Comparison of ENCODE assay signal across 11 mouse cellular contexts in the genomic region with DNA sequence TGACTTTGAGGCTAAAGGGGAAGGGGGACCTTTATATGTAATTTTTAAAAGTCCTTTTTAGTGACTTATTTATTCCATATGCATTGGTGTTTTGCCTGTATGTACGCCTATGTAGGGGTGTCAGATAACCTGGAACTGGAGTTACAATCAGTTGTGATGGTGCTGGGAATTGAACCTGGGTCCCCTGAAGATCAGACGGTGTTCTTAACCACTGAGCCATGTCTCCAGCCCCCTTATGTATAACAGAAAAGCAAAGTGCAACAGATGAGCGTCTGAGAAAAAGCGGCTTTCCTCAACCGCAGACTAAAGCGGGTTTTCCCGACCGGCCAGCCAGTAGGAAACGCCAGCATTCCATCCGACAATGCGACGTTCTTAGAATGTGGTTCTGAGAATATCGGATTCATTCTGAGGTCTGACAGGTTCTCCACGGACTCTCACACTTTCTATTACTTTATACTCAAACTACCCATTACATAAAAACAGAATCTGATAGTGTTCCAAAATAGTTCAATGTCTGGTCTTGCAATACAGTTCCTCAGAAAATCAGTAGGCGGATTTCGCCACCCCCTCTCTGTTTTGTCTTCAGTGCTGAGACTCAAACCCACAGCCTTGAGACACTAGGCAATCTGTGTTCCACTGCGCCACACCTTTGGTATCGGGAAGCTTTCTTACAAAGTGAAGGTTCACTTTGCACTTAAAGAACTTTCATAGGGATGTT. TPM values are rescaled to one million over a fixed set of nuclear protein-coding genes. Genes with fewer than 3 reads are reported as not detected.
DNase-seq lines count a peak whose midpoint lies in the region; ATAC-seq lines count a peak whose summit lies in the region.
"Had no signal": no experiment of that assay in that cellular context is flagged by ENCODE, and none has a peak within 500 bp of the region (broad histone marks: within the 10 kb centered on the region; RNA-seq: fewer than 3 reads in every experiment).

No protein-coding gene starts in this region.

- H3K9ac ChIP-seq in limb, embryonic 11.5 days (ENCODE audit: low read length), result no peak overlapping the region
- H3K9ac ChIP-seq in forebrain, embryonic 15.5 days (replicated peaks), result no peak overlapping the region
- H3K9ac ChIP-seq in intestine, embryonic 16.5 days (ENCODE audit: low read depth, low read length), result peak overlapping the region; percentile 31
- H3K9ac ChIP-seq in neural tube, embryonic 14.5 days (replicated peaks; ENCODE audit: low read depth, low read length), result no peak overlapping the region

- 0 out of 2 replicates have a peak, but pooled peaks cover 3% of the 10 kb centered on the region for H3K4me1 ChIP-seq in limb, embryonic 11.5 days (ENCODE audit: control insufficient read depth, insufficient read depth, low read length)
- peaks cover 13% of the 10 kb centered on the region for H3K4me1 ChIP-seq in limb, embryonic 10.5 days
- H3K4me1 ChIP-seq in forebrain, embryonic 15.5 days, result peaks cover 40% of the 10 kb centered on the region
- peaks cover 14% of the 10 kb centered on the region; the same call in 1 of the 2 replicates for H3K4me1 ChIP-seq in intestine, embryonic 16.5 days (ENCODE audit: control insufficient read depth, insufficient read depth, low read length)
- peaks cover 14% of the 10 kb centered on the region for H3K4me1 ChIP-seq in neural tube, embryonic 14.5 days (ENCODE audit: control insufficient read depth, insufficient read depth, low read length)

- H3K27ac ChIP-seq in limb, embryonic 11.5 days (replicated peaks; ENCODE audit: low read depth, low read length), result no peak overlapping the region
- H3K27ac ChIP-seq in limb, embryonic 10.5 days, result no peak overlapping the region
- H3K27ac ChIP-seq in forebrain, embryonic 15.5 days (replicated peaks), result no peak overlapping the region
- H3K27ac ChIP-seq in intestine, embryonic 16.5 days (ENCODE audit: low read length), result no peak overlapping the region
- no peak overlapping the region for H3K27ac ChIP-seq in neural tube, embryonic 14.5 days (ENCODE audit: low read depth, low read length)

- no peak for ATAC-seq in limb, embryonic 11.5 days (ENCODE audit: insufficient number of reproducible peaks, low FRiP score, low TSS enrichment, low read depth)
- ATAC-seq in forebrain, embryonic 15.5 days (replicated peaks), result no peak
- ATAC-seq in intestine, embryonic 16.5 days, result no peak
- ATAC-seq in neural tube, embryonic 14.5 days (ENCODE audit: low read depth), result no peak
- ATAC-seq in megakaryocyte progenitor cell, adult 5-6 weeks (replicated peaks; ENCODE audit: poor library complexity), result no peak
- ATAC-seq: inflammation-experienced regulatory T-cells, adult 6 months; Patski had no signal

- H3K36me3 ChIP-seq in limb, embryonic 11.5 days (ENCODE audit: control insufficient read depth, insufficient read depth, low read length), result peaks cover 2% of the 10 kb centered on the region; the same call in 1 of the 2 replicates
- H3K36me3 ChIP-seq in limb, embryonic 10.5 days, result peaks cover 9% of the 10 kb centered on the region; the same call in 1 of the 2 replicates
- no peaks in the 10 kb centered on the region for H3K36me3 ChIP-seq in forebrain, embryonic 15.5 days
- H3K36me3 ChIP-seq in intestine, embryonic 16.5 days (ENCODE audit: control insufficient read depth, insufficient read depth, low read length), result no peaks in the 10 kb centered on the region
- H3K36me3 ChIP-seq in neural tube, embryonic 14.5 days (ENCODE audit: control insufficient read depth, insufficient read depth, low read length), result no peaks in the 10 kb centered on the region

- DNase-seq in limb, embryonic 11.5 days (ENCODE audit: low spot score), result no peak
- no peak for DNase-seq in limb, embryonic 10.5 days (ENCODE audit: low spot score)
- no peak for DNase-seq in testis, postnatal 14 days (ENCODE audit: low spot score)
- DNase-seq: spleen, adult 18-20 months had no signal

- H3K27me3 ChIP-seq in limb, embryonic 11.5 days (ENCODE audit: control insufficient read depth, insufficient read depth, low read length), result no peaks in the 10 kb centered on the region
- H3K27me3 ChIP-seq in limb, embryonic 10.5 days (ENCODE audit: low read depth, poor library complexity, severe bottlenecking), result no peaks in the 10 kb centered on the region
- no peaks in the 10 kb centered on the region for H3K27me3 ChIP-seq in forebrain, embryonic 15.5 days
- no peaks in the 10 kb centered on the region for H3K27me3 ChIP-seq in intestine, embryonic 16.5 days (replicated peaks; ENCODE audit: control insufficient read depth, insufficient read depth, low read length)
- H3K27me3 ChIP-seq in neural tube, embryonic 14.5 days (ENCODE audit: control insufficient read depth, insufficient read depth, low read length), result no peaks in the 10 kb centered on the region
- H3K27me3 ChIP-seq: Patski had no signal

- 0 out of 2 replicates have a peak overlapping the region, but pooled peaks have one; percentile 6 for H3K4me3 ChIP-seq in limb, embryonic 11.5 days (ENCODE audit: low read depth, low read length)
- no peak overlapping the region for H3K4me3 ChIP-seq in limb, embryonic 10.5 days
- peak overlapping the region; percentile 84; the same call in 1 of the 2 replicates for H3K4me3 ChIP-seq in forebrain, embryonic 15.5 days
- peak overlapping the region; percentile 78 for H3K4me3 ChIP-seq in intestine, embryonic 16.5 days (ENCODE audit: low read length)
- H3K4me3 ChIP-seq in neural tube, embryonic 14.5 days (ENCODE audit: low read depth, low read length), result no peak overlapping the region

- no peaks in the 10 kb centered on the region for H3K9me3 ChIP-seq in limb, embryonic 11.5 days (ENCODE audit: control insufficient read depth, low read length)
- no peaks in the 10 kb centered on the region for H3K9me3 ChIP-seq in limb, embryonic 10.5 days (replicated peaks)
- no peaks in the 10 kb centered on the region for H3K9me3 ChIP-seq in forebrain, embryonic 15.5 days
- no peaks in the 10 kb centered on the region for H3K9me3 ChIP-seq in intestine, embryonic 16.5 days (ENCODE audit: control insufficient read depth, low read length)
- H3K9me3 ChIP-seq in neural tube, embryonic 14.5 days (ENCODE audit: control insufficient read depth, low read length), result no peaks in the 10 kb centered on the region

- WGBS in limb, embryonic 11.5 days, result 94% methylated on average over 18 of the region's 18 CpGs
- WGBS in limb, embryonic 10.5 days, result 94% methylated on average over 18 of the region's 18 CpGs
- 95% methylated on average over 18 of the region's 18 CpGs for WGBS in forebrain, embryonic 15.5 days
- 93% methylated on average over 18 of the region's 18 CpGs for WGBS in intestine, embryonic 16.5 days
- WGBS in neural tube, embryonic 14.5 days, result 95% methylated on average over 18 of the region's 18 CpGs

- H3K4me2 ChIP-seq in limb, embryonic 11.5 days (ENCODE audit: low read depth, severe bottlenecking), result peak overlapping the region; percentile 15; the same call in 1 of the 2 replicates
- H3K4me2 ChIP-seq in forebrain, embryonic 15.5 days (replicated peaks), result peak overlapping the region; percentile 64
- H3K4me2 ChIP-seq in intestine, embryonic 16.5 days (ENCODE audit: low read depth, low read length), result peak overlapping the region; percentile 61
- H3K4me2 ChIP-seq in neural tube, embryonic 14.5 days (ENCODE audit: low read depth, low read length), result peak overlapping the region; percentile 63; the same call in 1 of the 2 replicates

RNA-seq across cellular contexts. Expression of a gene that starts 1.6 kb away (rescaled TPM):
- 56.7 and 62.5 TPM in 2 replicates for polyA plus RNA-seq in limb, embryonic 11.5 days (2014; fragmentation: Nextera tagmentation; extraction: Ambion mirVana)
- 61.5 and 65.4 TPM in 2 replicates for polyA plus RNA-seq in limb, embryonic 10.5 days (2016; fragmentation: Nextera tagmentation; extraction: Ambion mirVana)
- polyA plus RNA-seq in forebrain, embryonic 15.5 days (2015; fragmentation: Nextera tagmentation; extraction: Ambion mirVana), result 81.5 and 91.7 TPM in 2 replicates
- polyA plus RNA-seq in intestine, embryonic 16.5 days (2015; fragmentation: Nextera tagmentation; extraction: Ambion mirVana), result 106 and 115 TPM in 2 replicates
- polyA plus RNA-seq in neural tube, embryonic 14.5 days (2014; fragmentation: Nextera tagmentation; extraction: Ambion mirVana), result 82.0 and 96.1 TPM in 2 replicates
- total RNA-seq in megakaryocyte progenitor cell, adult 5-6 weeks (2015), result 63.8 and 66.9 TPM in 2 replicates
- 21.4 and 41.1 TPM in 2 replicates for total RNA-seq in megakaryocyte progenitor cell, adult 5-6 weeks (2017)

RNA-seq across cellular contexts. Expression of a gene that starts 1.8 kb away (rescaled TPM):
- 19.1 and 19.4 TPM in 2 replicates for polyA plus RNA-seq in limb, embryonic 11.5 days (2014; fragmentation: Nextera tagmentation; extraction: Ambion mirVana)
- polyA plus RNA-seq in limb, embryonic 10.5 days (2016; fragmentation: Nextera tagmentation; extraction: Ambion mirVana), result 13.0 and 16.7 TPM in 2 replicates
- 51.3 and 54.5 TPM in 2 replicates for polyA plus RNA-seq in forebrain, embryonic 15.5 days (2015; fragmentation: Nextera tagmentation; extraction: Ambion mirVana)
- polyA plus RNA-seq in intestine, embryonic 16.5 days (2015; fragmentation: Nextera tagmentation; extraction: Ambion mirVana), result 85.5 and 104 TPM in 2 replicates
- 65.6 and 78.5 TPM in 2 replicates for polyA plus RNA-seq in neural tube, embryonic 14.5 days (2014; fragmentation: Nextera tagmentation; extraction: Ambion mirVana)
- total RNA-seq in megakaryocyte progenitor cell, adult 5-6 weeks (2015), result 16.2 and 17.0 TPM in 2 replicates
- 15.6 and 15.9 TPM in 2 replicates for total RNA-seq in megakaryocyte progenitor cell, adult 5-6 weeks (2017)

RNA-seq across cellular contexts. Expression of a gene that starts 29.1 kb away (rescaled TPM):
- 28.2 and 35.0 TPM in 2 replicates for polyA plus RNA-seq in limb, embryonic 11.5 days (2014; fragmentation: Nextera tagmentation; extraction: Ambion mirVana)
- polyA plus RNA-seq in limb, embryonic 10.5 days (2016; fragmentation: Nextera tagmentation; extraction: Ambion mirVana), result 51.7 and 56.8 TPM in 2 replicates
- 71.4 and 73.5 TPM in 2 replicates for polyA plus RNA-seq in forebrain, embryonic 15.5 days (2015; fragmentation: Nextera tagmentation; extraction: Ambion mirVana)
- polyA plus RNA-seq in intestine, embryonic 16.5 days (2015; fragmentation: Nextera tagmentation; extraction: Ambion mirVana), result 15.4 and 16.9 TPM in 2 replicates
- 42.2 and 42.9 TPM in 2 replicates for polyA plus RNA-seq in neural tube, embryonic 14.5 days (2014; fragmentation: Nextera tagmentation; extraction: Ambion mirVana)
- total RNA-seq in megakaryocyte progenitor cell, adult 5-6 weeks (2015), result 9.6 and 10.0 TPM in 2 replicates
- 14.2 and 23.8 TPM in 2 replicates for total RNA-seq in megakaryocyte progenitor cell, adult 5-6 weeks (2017)

RNA-seq across cellular contexts. Expression of a gene that starts 40.9 kb away (rescaled TPM):
- 1.1 and 1.2 TPM in 2 replicates for polyA plus RNA-seq in limb, embryonic 11.5 days (2014; fragmentation: Nextera tagmentation; extraction: Ambion mirVana)
- polyA plus RNA-seq in limb, embryonic 10.5 days (2016; fragmentation: Nextera tagmentation; extraction: Ambion mirVana), result 1.4 and 1.7 TPM in 2 replicates
- 0.19 and 0.33 TPM in 2 replicates for polyA plus RNA-seq in forebrain, embryonic 15.5 days (2015; fragmentation: Nextera tagmentation; extraction: Ambion mirVana)
- polyA plus RNA-seq in intestine, embryonic 16.5 days (2015; fragmentation: Nextera tagmentation; extraction: Ambion mirVana), result 1.9 and 2.5 TPM in 2 replicates
- 0.53 and 0.62 TPM in 2 replicates for polyA plus RNA-seq in neural tube, embryonic 14.5 days (2014; fragmentation: Nextera tagmentation; extraction: Ambion mirVana)
- 0.05 and 0.24 TPM in 2 replicates for total RNA-seq in megakaryocyte progenitor cell, adult 5-6 weeks (2015)
- 1.2 and 2.0 TPM in 2 replicates for total RNA-seq in megakaryocyte progenitor cell, adult 5-6 weeks (2017)
- total RNA-seq: monocyte, adult 5-6 weeks had no signal
- polyA plus RNA-seq: inflammation-experienced regulatory T-cells, adult 6 months had no signal

RNA-seq across cellular contexts. Expression of a gene that starts 58.4 kb away (rescaled TPM):
- 110 and 111 TPM in 2 replicates for polyA plus RNA-seq in limb, embryonic 11.5 days (2014; fragmentation: Nextera tagmentation; extraction: Ambion mirVana)
- polyA plus RNA-seq in limb, embryonic 10.5 days (2016; fragmentation: Nextera tagmentation; extraction: Ambion mirVana), result 116 and 118 TPM in 2 replicates
- 77.7 and 78.5 TPM in 2 replicates for polyA plus RNA-seq in forebrain, embryonic 15.5 days (2015; fragmentation: Nextera tagmentation; extraction: Ambion mirVana)
- 104 and 110 TPM in 2 replicates for polyA plus RNA-seq in intestine, embryonic 16.5 days (2015; fragmentation: Nextera tagmentation; extraction: Ambion mirVana)
- polyA plus RNA-seq in neural tube, embryonic 14.5 days (2014; fragmentation: Nextera tagmentation; extraction: Ambion mirVana), result 81.5 and 91.0 TPM in 2 replicates
- 38.2 and 47.0 TPM in 2 replicates for total RNA-seq in megakaryocyte progenitor cell, adult 5-6 weeks (2015)
- total RNA-seq in megakaryocyte progenitor cell, adult 5-6 weeks (2017), result 24.0 and 24.9 TPM in 2 replicates

Comparison
In these comparisons a context has a peak if more than half of its experiments do, and no peak if none do; other contexts are left out.
1. H3K4me3 ChIP-seq: peak in limb, embryonic 11.5 days (single experiment), forebrain, embryonic 15.5 days (single experiment) and intestine, embryonic 16.5 days (single experiment); none in limb, embryonic 10.5 days (single experiment) and neural tube, embryonic 14.5 days (single experiment).
2. Peak in every context shown above with its lines, with median percentiles within 50 percentile points of each other: H3K4me2 ChIP-seq.